Mouse (Mus musculus) gastrocnemius, adult 18-20 months (tissue): ENCODE measurements around the gene Hcfc2. TPM values are rescaled to one million over a fixed set of nuclear protein-coding genes. Genes with fewer than 3 reads are reported as not detected.

Experiments used
- DNase-seq: peaks from one replicate; pipeline ENCODE4 v3.0.0; 2021; ENCODE audit warnings: low spot score
- long read RNA-seq, 2 experiments: library from polyadenylated mRNA; stranded (forward); transcript quantifications; one replicate each; pipeline ENCODE4 v2.0.0; 2021
- total RNA-seq, 2 experiments: library from RNA; stranded (reverse); gene quantifications; 2 replicates each; pipeline ENCODE4 v1.2.3; 2021

Hcfc2 gene
- total RNA-seq = 10 to 100 TPM; 20.8 to 29.3 TPM
- long read RNA-seq, experiment 1, partial matches to known transcripts = 12 of 19 reads
- long read RNA-seq, experiment 1, other reads (novel, unspliced or antisense) = 7 of 19 reads
- long read RNA-seq, experiment 2, partial matches to known transcripts = 16 of 18 reads
- long read RNA-seq, experiment 2, other reads (novel, unspliced or antisense) = 2 of 18 reads

GRCm38 (mm10) chr10:82695956-82696355, at the start of gene Hcfc2:
TSS of gene Hcfc2 (plus strand) at chr10:82696160.
- DNase-seq = no peak

DNA sequence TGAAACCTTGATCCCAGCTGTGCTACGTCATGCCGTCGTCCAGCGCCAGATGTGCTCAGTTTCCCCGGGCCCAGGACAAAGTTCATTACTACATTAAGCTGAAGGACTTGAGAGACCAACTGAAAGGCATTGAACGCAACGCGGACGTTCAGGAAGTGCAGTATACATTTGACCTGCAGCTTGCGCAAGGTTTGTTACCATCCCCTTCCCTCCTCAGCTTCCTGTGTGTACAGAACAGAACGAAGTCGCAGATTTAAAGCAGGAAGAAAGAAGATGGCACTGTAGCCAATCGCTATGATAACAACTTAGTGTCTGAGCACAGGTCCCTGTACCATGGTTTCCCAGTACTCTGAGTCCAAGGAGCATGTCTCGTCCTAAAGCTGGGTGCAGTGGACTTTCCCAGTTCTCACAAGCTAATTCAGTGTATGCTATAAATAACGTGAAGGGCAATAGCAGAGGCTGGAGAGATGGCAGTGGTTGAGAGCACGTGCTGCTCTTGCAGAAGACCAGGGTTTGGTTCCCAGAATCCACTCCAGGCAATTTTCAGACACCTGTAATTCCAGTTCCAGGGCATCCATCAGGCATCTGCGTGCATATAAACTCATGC, 48.7 kb upstream of the Hcfc2 start:
- no peak for DNase-seq

DNA sequence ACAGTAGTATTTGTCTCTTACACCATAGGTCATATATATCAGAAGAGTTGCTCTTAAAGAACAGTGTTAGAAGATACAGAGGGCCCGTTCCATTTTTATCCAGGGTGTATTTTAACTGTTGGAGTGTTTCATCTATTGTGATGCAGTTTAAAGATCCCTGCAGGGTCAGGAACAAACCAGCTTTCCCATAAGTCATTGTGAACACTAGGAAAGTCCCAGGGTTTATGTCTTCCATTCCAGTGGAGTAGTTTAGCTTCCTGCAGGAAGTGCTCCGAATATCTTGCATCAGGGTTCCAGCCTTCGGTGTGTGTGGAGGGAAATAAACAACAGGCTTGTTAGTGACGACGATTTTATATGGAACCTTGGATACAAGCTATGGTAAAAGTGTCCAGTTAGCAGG, 44.7 kb upstream of the Hcfc2 start:
- no peak for DNase-seq

DNA sequence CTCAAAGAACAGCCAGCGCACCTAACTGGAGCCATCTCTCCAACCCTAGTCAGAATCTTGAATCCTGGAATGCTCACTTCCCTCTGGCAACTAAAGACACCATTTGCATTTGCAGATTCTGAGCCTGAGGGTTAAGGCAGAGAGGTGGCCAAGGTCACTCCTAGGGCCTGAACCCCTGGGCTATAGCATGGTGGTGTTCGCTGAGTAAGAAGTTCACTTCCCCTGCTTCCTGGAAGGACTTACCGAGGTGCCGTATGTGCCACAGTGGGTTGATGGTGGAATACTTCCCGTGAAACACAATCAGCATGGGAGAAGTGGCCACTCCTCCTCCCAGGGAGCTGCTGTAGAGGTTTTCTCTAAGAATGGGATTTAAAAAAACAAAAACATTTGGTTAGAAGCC, 43.3 kb upstream of the Hcfc2 start:
- no peak for DNase-seq

- DNase-seq = no peak
Observed at GRCm38 (mm10) chr10:82654581-82654980, 41.4 kb upstream of the Hcfc2 start.

DNA sequence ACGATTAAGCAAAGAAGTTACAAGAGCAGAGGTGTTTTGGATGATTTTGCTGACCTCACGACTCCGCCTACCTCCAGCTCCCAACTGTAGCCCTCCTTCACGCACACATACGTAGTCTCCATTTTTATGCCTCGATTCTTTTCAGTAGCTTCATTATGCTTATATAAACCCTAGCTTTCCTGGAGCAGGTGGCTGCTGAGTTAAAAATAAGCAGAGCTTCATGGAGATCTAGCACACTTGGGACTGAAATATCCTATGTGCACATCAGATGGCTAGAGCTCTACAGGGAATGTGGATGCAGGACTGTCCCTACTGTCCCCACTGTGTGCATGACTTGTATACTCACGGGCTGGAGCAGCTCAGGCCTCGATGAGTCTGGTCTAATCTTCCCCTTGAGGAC, 34.1 kb upstream of the Hcfc2 start:
- DNase-seq = no peak

DNA sequence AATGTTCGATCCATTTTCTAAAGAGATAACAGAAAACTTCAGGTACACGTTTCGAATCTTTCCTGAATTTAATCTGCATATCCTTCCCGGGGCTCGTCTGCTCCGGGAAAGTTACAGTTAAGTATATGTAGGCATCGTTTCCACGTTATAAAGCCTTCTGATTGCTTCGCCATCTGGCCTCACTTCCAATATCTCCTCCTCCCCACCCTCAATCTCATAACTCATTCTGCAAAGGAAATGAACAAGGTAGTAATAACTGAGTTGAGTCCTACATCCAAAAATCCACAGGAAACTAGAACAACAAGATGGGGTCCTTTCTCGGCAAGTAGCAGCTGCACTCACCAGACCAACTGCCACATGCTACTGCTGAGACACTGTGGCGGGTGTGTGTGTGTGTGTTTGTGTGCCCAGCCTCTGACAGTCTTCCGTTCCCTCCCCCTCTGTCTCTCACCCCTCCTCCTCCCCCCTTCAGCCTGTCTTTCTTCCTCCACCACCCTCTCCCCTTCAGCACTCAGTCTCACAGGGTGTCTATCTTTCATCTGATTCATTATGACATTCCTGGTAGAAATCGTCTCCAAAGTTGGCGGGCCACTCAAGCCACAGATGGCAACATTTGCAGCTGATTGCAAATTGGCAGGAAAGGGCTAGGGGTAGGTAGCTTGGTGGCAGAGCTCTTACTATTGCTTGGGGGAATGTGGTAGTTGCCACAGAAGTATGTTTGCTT, 33.5 kb upstream of the Hcfc2 start:
- DNase-seq = no peak

DNA sequence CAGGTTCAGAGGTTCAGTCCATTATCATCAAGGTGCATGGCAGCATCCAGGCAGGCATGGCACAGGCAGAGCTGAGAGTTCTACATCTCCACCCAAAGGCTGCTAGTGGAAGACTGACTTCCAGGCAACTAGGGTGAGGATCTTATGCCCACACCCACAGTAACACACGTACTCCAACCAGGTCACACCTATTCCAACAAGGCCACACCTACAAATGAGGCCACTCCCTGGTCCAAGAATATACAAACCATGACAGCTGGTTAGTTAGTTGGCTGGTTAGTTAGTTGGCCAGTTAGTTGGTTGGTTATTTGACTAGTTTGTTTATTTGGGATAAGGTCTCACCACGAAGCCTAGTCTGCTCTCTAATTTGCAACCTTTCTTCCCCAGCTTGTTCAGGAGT, 32.7 kb upstream of the Hcfc2 start:
- no peak for DNase-seq

GRCm38 (mm10) chr10:82665951-82666350, 30.0 kb upstream of the Hcfc2 start:
- no peak for DNase-seq

GRCm38 (mm10) chr10:82666436-82667234, 29.3 kb upstream of the Hcfc2 start:
- peak; percentile 87 for DNase-seq

DNA sequence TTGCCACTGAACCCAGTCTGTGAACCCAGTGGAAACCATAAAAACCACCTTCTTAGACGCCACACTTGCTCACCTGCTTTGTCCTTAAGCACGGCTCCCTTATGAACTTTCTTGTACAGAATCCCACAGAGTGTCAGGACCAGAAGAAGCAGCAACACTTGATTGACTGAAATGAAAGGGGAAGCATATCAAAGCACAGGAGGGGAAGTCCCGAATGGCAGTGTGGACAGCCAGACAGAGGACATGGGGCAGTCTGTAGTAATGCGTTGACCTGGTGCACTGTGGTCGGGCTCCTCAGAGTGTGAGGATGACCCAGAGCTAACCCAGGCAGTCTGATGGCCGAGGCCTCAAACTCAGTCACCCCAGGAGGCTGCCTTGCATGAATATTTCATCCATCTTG, 25.8 kb upstream of the Hcfc2 start:
- no peak for DNase-seq

GRCm38 (mm10) chr10:82676949-82677348, 19.0 kb upstream of the Hcfc2 start:
- no peak for DNase-seq

DNA sequence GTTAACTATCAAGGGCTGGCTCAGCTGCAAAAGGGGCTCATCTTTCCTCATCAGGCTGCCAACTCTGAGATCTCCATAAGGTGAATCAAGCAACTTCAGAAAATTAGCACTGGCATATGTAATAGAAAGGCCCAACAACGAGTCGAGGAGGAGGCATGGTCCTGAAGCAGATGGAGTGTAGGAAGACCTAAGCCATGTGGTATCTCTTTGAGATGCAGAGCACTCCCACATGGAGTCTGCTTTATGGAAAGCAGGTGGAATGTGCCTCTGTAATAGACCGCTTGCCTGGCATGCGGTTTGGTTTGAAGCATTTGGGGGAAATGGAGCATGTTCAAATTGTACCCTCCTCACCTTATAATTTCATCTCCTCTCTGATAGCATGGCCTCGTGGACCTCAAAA, 15.2 kb upstream of the Hcfc2 start:
- DNase-seq = no peak

GRCm38 (mm10) chr10:82681639-82682038, 14.3 kb upstream of the Hcfc2 start:
- no peak for DNase-seq

DNA sequence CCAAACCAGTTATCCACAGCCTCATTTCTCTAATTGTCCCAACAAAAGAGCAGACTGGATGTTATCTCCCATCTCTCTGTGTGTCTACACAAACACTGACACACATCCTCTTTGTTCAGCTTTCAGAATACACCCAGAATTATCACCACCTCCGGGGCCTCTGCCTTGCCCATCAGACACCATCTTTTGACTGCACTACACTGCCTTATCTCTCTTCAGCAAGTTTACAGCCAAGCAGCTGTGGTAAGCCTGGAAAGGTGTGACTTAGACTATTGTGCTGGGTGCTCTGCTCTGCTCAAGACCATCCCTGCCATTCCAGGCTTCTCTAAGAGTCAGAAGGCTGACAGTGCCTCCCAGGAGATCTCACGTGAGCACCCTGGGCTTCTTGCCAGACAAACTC, 10.5 kb upstream of the Hcfc2 start:
- no peak for DNase-seq

DNA sequence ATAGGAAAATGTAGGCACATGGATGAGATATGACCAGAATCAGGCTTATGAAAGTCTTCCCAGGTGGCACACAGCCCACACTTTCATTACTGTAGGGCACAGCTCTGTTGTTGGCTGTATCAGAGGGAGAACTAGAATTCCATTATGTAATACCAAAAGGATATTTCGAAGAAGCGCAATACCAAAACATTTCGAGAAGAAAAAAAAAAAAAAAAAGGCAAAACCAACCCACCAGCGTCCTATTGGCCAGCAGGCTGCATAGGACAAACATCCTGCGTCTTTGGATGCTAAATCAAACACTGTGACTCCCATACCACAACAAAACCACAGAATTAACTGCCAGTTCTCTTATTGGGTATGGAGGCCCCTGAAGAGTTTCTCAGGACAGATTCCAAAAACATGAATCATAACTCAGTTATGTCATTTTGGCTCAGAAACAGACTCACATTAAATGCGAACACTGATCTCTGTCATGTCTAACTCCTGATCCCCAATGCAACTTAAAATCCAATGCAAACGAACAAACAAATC, 6.2 kb upstream of the Hcfc2 start:
- peak; percentile 43 for DNase-seq

GRCm38 (mm10) chr10:82690494-82690893, 5.5 kb upstream of the Hcfc2 start, which contains the start of gene Glt8d2:
TSS of gene Glt8d2 (minus strand) at chr10:82690650.
- peak; percentile 80 for DNase-seq

DNA sequence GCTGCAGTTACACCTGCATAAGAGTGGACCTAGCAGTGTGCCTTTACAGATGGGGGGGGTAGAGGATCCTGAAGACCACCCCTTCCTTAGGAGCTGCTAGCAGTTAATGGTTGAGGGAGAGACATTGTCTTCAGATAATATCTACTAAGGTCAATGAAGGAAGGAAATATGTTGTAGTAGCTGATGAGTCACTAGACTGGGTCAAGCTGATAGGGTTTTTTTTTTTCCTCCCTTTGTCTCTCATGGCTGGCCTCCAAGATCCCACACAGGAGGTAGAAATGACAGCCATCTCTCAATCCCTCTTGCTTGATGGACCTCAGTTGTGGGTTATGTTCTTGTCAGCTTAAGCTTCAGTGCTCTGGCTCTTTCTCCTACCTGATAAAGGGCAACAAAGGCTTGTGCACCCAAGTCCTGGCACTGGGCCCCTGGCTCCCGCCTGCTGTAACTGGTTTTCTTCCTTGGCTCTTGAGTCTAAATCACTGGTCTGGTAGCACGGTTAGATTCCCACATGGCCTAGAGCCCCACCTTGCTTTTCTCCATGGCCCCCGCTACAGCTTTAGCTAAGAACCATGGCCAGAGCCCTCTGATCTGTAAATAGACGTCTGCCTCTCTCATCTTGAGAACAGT, 606 bp downstream of the Hcfc2 start:
- no peak for DNase-seq

DNA sequence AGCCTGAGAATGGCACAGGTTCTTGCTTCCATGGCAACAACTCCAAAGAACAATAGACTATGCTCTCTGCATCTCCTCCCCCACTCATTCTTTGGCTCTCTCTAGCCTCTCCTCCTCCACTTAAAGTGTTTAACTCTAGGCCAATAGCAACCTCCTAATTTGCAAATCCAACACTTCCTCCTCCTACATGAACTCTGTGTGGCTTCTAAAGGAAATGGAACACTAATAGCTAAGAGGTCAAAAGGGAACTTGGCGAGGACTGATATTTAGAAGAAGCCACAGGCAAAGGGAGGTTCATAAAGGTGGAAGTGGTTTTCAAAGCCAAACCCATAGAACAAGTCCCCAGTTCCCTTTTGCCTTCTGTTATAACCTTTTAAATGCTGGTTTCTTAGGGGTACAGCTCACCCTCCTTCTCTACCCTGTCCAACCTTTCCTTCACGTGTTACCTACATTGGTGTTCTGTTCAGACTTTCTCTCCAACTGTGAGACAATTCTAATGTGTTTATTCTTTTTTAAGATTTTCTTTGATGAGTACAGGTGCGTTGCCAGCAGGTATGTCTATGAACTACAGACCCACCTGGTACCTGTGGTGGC, 1.4 kb downstream of the Hcfc2 start:
- DNase-seq = peak; percentile 11

- peak; percentile 88 for DNase-seq
Observed at GRCm38 (mm10) chr10:82698712-82699261, 2.8 kb downstream of the Hcfc2 start.
